Mouse (Mus musculus): Measurements from ENCODE around the gene Rptor. TPM values are rescaled to one million over a fixed set of nuclear protein-coding genes. Genes with fewer than 3 reads are reported as not detected.

Rptor gene
- polyA plus RNA-seq, 1 experiment from 2014 or later, result 17.7 TPM

GRCm38 (mm10) chr11:119788919-119789713 lies 186.4 kb downstream of the Rptor start:
- no peaks in the 10 kb centered on the region for H3K27me3 ChIP-seq
- peaks cover 3% of the 10 kb centered on the region; the same call in 1 of the 2 replicates for H3K36me3 ChIP-seq
- no peak for ATAC-seq (ENCODE audit: insufficient number of reproducible peaks, insufficient read depth, low FRiP score, low TSS enrichment)
- peaks cover 10% of the 10 kb centered on the region; the same call in 1 of the 2 replicates for H3K4me1 ChIP-seq
- WGBS, result 68% methylated on average over 3 of the region's 3 CpGs
- no peaks in the 10 kb centered on the region for H3K9me3 ChIP-seq
- no peak overlapping the region for H3K9ac ChIP-seq
- H3K4me3 ChIP-seq, result no peak overlapping the region
- H3K27ac ChIP-seq, result no peak overlapping the region
- H3K4me2 ChIP-seq (replicated peaks), result no peak overlapping the region

DNA sequence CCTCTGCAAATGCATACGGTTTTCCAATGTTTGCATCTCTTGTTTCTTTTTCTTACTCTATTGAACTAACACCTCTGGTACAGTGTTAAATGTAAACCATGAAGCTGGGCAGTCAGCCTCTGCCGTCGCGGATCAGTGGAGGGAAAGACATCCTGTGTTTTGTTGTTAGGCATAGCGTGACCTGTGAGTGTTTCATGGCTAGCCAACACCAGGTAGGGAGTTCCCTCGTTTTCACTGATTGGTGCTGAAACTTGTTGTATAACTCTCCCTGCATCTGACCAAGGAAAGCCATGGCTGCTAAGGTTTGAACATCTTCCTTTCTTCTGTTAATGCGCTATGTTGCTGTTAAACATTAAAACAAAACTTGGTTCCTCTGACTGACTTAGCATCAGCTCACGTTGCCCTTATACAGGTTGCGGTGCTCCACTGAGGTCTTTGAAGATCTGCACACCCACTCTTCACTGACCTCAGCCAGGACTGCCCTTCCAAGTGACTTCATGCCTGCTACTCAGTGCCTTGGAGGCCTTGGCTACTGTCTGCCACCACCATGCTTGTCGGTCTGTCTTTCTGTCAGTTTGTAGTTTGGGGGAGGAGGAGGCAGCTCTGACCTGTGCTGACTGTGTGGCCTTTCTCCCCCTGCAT lies 189.3 kb downstream of the Rptor start:
- Histone ChIP-seq H3K4me3 (no peak overlapping the region), H3K27me3 (no peaks in the 10 kb centered on the region), H3K4me2 (replicated peaks) (no peak overlapping the region), H3K27ac (no peak overlapping the region), H3K9ac (no peak overlapping the region), H3K36me3 (no peaks in the 10 kb centered on the region), H3K9me3 (no peaks in the 10 kb centered on the region), H3K4me1 (peaks cover 26% of the 10 kb centered on the region)
- WGBS, result 81% methylated on average over 10 of the region's 10 CpGs
- ATAC-seq (ENCODE audit: insufficient number of reproducible peaks, insufficient read depth, low FRiP score, low TSS enrichment), result no peak

DNA sequence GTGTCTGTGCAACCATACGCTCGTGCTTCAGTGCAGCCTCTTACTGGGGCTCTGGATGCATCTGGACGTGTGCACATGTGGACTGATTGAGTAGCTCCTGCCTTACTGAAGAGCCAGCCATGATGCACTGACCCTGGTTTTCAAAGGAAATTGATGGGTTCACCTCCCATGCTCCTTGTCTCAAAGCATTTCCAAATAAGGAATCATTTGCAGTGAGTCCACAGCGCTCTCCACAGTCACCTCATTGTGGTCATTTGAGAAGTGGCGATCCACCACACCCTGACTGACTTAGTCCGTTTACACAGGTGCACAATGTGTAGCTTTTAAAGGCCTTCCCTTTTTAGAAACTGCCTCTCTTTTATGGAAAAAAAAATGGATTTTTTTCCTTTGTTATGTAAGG lies 190.7 kb downstream of the Rptor start:
- Histone ChIP-seq H3K4me3 (no peak overlapping the region), H3K4me2 (replicated peaks) (no peak overlapping the region), H3K27me3 (no peaks in the 10 kb centered on the region), H3K36me3 (no peaks in the 10 kb centered on the region), H3K4me1 (peaks cover 26% of the 10 kb centered on the region), H3K9me3 (no peaks in the 10 kb centered on the region), H3K27ac (no peak overlapping the region), H3K9ac (no peak overlapping the region)
- 42% methylated on average over 6 of the region's 6 CpGs for WGBS
- no peak for ATAC-seq (ENCODE audit: insufficient number of reproducible peaks, insufficient read depth, low FRiP score, low TSS enrichment)

GRCm38 (mm10) chr11:119794020-119794419 lies 191.3 kb downstream of the Rptor start:
- H3K9me3 ChIP-seq, result no peaks in the 10 kb centered on the region
- ATAC-seq (ENCODE audit: insufficient number of reproducible peaks, insufficient read depth, low FRiP score, low TSS enrichment), result no peak
- H3K27me3 ChIP-seq, result no peaks in the 10 kb centered on the region
- H3K9ac ChIP-seq, result no peak overlapping the region
- H3K4me2 ChIP-seq (replicated peaks), result no peak overlapping the region
- H3K27ac ChIP-seq, result no peak overlapping the region
- 96% methylated on average over 1 of the region's 1 CpGs for WGBS
- no peaks in the 10 kb centered on the region for H3K36me3 ChIP-seq
- H3K4me1 ChIP-seq, result peaks cover 30% of the 10 kb centered on the region
- H3K4me3 ChIP-seq, result no peak overlapping the region

GRCm38 (mm10) chr11:119794671-119795070 lies 192.0 kb downstream of the Rptor start:
- peaks cover 30% of the 10 kb centered on the region for H3K4me1 ChIP-seq
- no peak for ATAC-seq (ENCODE audit: insufficient number of reproducible peaks, insufficient read depth, low FRiP score, low TSS enrichment)
- 77% methylated on average over 6 of the region's 6 CpGs for WGBS
- no peak overlapping the region for H3K9ac ChIP-seq
- H3K4me3 ChIP-seq, result no peak overlapping the region
- no peaks in the 10 kb centered on the region for H3K9me3 ChIP-seq
- no peak overlapping the region for H3K4me2 ChIP-seq (replicated peaks)
- H3K27ac ChIP-seq, result no peak overlapping the region
- no peaks in the 10 kb centered on the region for H3K27me3 ChIP-seq
- H3K36me3 ChIP-seq, result no peaks in the 10 kb centered on the region; the same call in 1 of the 2 replicates

DNA sequence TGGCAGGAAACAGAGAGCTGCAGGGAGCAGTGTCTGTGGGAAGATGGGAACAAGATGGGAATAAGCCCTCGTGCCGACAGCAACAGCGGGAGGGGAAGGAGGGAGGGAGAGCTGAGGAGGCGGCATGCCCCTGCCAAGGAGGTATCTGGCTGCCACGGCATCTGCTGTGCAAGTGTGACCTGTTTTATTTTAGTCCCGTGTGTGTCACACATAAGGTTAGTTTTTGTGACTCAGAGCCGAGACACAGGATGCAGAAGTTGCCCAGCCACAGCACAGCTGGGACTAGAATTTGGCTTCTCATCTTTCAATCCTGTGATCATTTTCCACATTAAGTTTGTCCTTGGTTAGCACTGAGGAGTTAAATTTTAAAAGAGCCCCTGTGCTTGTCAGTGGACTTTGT lies 193.7 kb downstream of the Rptor start:
- Histone ChIP-seq H3K4me3 (no peak overlapping the region), H3K36me3 (no peaks in the 10 kb centered on the region; the same call in 1 of the 2 replicates), H3K27ac (no peak overlapping the region), H3K4me1 (peaks cover 31% of the 10 kb centered on the region), H3K9ac (no peak overlapping the region), H3K27me3 (no peaks in the 10 kb centered on the region), H3K4me2 (replicated peaks) (no peak overlapping the region), H3K9me3 (no peaks in the 10 kb centered on the region)
- 35% methylated on average over 7 of the region's 7 CpGs for WGBS
- ATAC-seq (ENCODE audit: insufficient number of reproducible peaks, insufficient read depth, low FRiP score, low TSS enrichment), result no peak

DNA sequence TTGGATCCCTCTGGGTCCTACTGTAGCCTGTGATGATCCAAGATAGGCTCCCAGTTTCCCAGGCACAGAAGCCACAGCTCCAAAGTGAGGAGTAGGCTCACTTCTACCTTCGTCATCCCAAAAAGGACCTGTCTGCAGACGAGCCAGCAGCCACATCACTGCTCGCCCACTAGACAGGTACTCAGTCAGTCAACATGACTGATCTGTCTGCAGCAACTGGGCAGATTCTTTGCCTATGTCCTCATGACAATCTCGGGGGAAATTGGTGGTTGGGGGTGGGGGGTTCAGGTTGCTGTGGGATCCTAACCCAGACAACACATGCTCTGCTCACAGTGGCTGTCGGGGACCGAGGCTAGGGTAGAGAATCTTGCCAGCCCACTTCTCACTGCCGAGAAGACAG lies 194.1 kb downstream of the Rptor start:
- WGBS, result 79% methylated on average over 7 of the region's 7 CpGs
- Histone ChIP-seq H3K36me3 (no peaks in the 10 kb centered on the region; the same call in 1 of the 2 replicates), H3K4me1 (peaks cover 32% of the 10 kb centered on the region), H3K27ac (no peak overlapping the region), H3K9me3 (no peaks in the 10 kb centered on the region), H3K4me3 (no peak overlapping the region), H3K9ac (no peak overlapping the region; the same call in 1 of the 2 replicates), H3K4me2 (replicated peaks) (no peak overlapping the region), H3K27me3 (no peaks in the 10 kb centered on the region)
- no peak for ATAC-seq (ENCODE audit: insufficient number of reproducible peaks, insufficient read depth, low FRiP score, low TSS enrichment)

DNA sequence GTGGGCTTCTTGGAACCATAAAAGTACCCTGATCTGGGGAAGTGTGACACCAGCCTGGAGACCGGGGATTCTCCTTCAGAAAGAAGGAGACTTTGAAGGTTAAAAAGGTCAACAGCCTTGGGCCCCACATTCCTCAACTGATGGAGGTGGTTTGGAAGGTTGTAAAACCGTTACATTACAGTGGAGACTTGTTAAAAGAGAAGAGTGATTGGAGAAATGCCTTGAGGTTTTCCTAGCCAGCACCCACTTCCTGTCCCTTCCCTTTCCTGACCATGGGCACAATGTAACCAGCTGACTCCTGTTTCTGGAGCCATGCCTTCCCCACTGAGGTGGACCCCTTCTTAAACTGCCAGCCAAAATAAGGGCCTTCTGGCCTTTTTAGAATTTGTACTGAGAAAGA lies 196.8 kb downstream of the Rptor start:
- no peak for ATAC-seq (ENCODE audit: insufficient number of reproducible peaks, insufficient read depth, low FRiP score, low TSS enrichment)
- Histone ChIP-seq H3K27ac (no peak overlapping the region), H3K4me2 (replicated peaks) (no peak overlapping the region), H3K4me1 (peaks cover 23% of the 10 kb centered on the region), H3K4me3 (no peak overlapping the region), H3K9ac (no peak overlapping the region), H3K9me3 (no peaks in the 10 kb centered on the region), H3K27me3 (no peaks in the 10 kb centered on the region), H3K36me3 (peaks cover 4% of the 10 kb centered on the region; the same call in 1 of the 2 replicates)
- 45% methylated on average over 2 of the region's 2 CpGs for WGBS

GRCm38 (mm10) chr11:119801855-119802254 lies 199.2 kb downstream of the Rptor start:
- WGBS, result 69% methylated on average over 1 of the region's 1 CpGs
- Histone ChIP-seq H3K9me3 (no peaks in the 10 kb centered on the region), H3K4me2 (replicated peaks) (no peak overlapping the region), H3K36me3 (peaks cover 4% of the 10 kb centered on the region; the same call in 1 of the 2 replicates), H3K4me1 (peaks cover 8% of the 10 kb centered on the region; the same call in 1 of the 2 replicates), H3K27ac (no peak overlapping the region), H3K27me3 (no peaks in the 10 kb centered on the region), H3K4me3 (no peak overlapping the region), H3K9ac (no peak overlapping the region)
- ATAC-seq (ENCODE audit: insufficient number of reproducible peaks, insufficient read depth, low FRiP score, low TSS enrichment), result no peak

DNA sequence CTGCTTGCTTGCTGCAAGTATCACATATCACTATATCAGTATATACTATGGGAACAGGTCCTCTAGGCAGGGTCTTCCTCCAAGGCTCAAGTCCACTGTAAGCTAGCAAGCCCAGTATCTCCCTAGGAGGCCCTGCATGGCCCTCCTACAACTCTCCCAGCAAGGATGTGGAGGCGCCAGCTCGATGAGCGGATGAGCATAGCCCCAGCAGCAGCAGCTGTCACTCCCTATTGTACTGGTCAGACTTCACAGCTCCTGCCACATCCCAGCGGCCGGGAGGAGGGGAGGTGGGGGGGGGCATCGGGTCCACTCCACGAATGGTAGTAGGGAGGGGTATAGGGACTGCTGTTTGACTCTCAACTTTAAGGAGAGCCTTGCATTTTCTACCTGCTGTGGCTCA lies 200.2 kb downstream of the Rptor start:
- 76% methylated on average over 7 of the region's 7 CpGs for WGBS
- Histone ChIP-seq H3K9me3 (no peaks in the 10 kb centered on the region), H3K36me3 (peaks cover 4% of the 10 kb centered on the region; the same call in 1 of the 2 replicates), H3K4me1 (peaks cover 15% of the 10 kb centered on the region; the same call in 1 of the 2 replicates), H3K9ac (no peak overlapping the region), H3K4me2 (replicated peaks) (no peak overlapping the region), H3K4me3 (no peak overlapping the region), H3K27me3 (no peaks in the 10 kb centered on the region), H3K27ac (no peak overlapping the region)
- no peak for ATAC-seq (ENCODE audit: insufficient number of reproducible peaks, insufficient read depth, low FRiP score, low TSS enrichment)

GRCm38 (mm10) chr11:119804392-119804791 lies 201.7 kb downstream of the Rptor start:
- WGBS, result 90% methylated on average over 3 of the region's 3 CpGs
- Histone ChIP-seq H3K4me1 (peaks cover 20% of the 10 kb centered on the region; the same call in 1 of the 2 replicates), H3K9ac (no peak overlapping the region), H3K27me3 (no peaks in the 10 kb centered on the region), H3K4me2 (replicated peaks) (no peak overlapping the region), H3K4me3 (no peak overlapping the region), H3K9me3 (no peaks in the 10 kb centered on the region), H3K27ac (no peak overlapping the region), H3K36me3 (peaks cover 4% of the 10 kb centered on the region; the same call in 1 of the 2 replicates)
- no peak for ATAC-seq (ENCODE audit: insufficient number of reproducible peaks, insufficient read depth, low FRiP score, low TSS enrichment)

Measured in embryonic facial prominence, embryonic 12.5 days (tissue).